Mouse (Mus musculus) neural tube, embryonic 12.5 days (tissue): ENCODE data around the gene 1700028P14Rik. TPM values are rescaled to one million over a fixed set of nuclear protein-coding genes. Genes with fewer than 3 reads are reported as not detected.
A peak's percentile ranks its signal among the peaks of the same experiment; 100 is the strongest.
"Not testable (repeated sequence)": the region's sequence is repeated elsewhere in the genome, so short reads cannot be mapped to it uniquely, and the experiment has no call there.

ENCODE experiments used
- ATAC-seq: fragments of 200-750 bp; cut with Nextera tagmentation; 2 replicates; pipeline ENCODE4 v1.8.0; 2017; ENCODE audit warnings: low read depth, mild to moderate bottlenecking, moderate TSS enrichment, moderate library complexity; ENCODE audit not compliant: low FRiP score
- H3K27ac ChIP-seq: fragments of 300-500 bp; sonication (generic); 2 replicates; pipeline ENCODE4 v1.5.1; 2016
- H3K27me3 ChIP-seq: fragments of 300-500 bp; sonication (generic); replicated peaks from 2 replicates; pipeline ENCODE4 v1.6.1; 2016; ENCODE audit warnings: mild to moderate bottlenecking
- H3K36me3 ChIP-seq: fragments of 300-500 bp; sonication (generic); 2 replicates; pipeline ENCODE4 v1.6.1; 2016; ENCODE audit warnings: mild to moderate bottlenecking
- H3K4me1 ChIP-seq: fragments of 300-500 bp; sonication (generic); 2 replicates; pipeline ENCODE4 v1.6.1; 2016
- H3K4me2 ChIP-seq: fragments of 300-500 bp; sonication (generic); replicated peaks from 2 replicates; pipeline ENCODE4 v1.6.1; 2016; ENCODE audit warnings: mild to moderate bottlenecking
- H3K4me3 ChIP-seq: fragments of 300-500 bp; sonication (generic); 2 replicates; pipeline ENCODE4 v1.5.1; 2016
- H3K9ac ChIP-seq: fragments of 300-500 bp; sonication (generic); 2 replicates; pipeline ENCODE4 v1.6.1; 2016; ENCODE audit warnings: mild to moderate bottlenecking
- H3K9me3 ChIP-seq: fragments of 300-500 bp; sonication (generic); 2 replicates; pipeline ENCODE4 v1.6.1; 2016; ENCODE audit warnings: mild to moderate bottlenecking
- WGBS: fragments of 180-500 bp; shearing (Covaris S2); methylation state at CpG from one replicate; pipeline ENCODE4 v1.1.7; 2016; 5-methylcytosine and 5-hydroxymethylcytosine counted together
- polyA plus RNA-seq: library from polyadenylated mRNA; unstranded; fragments of >200 nt; fragmentation: Nextera tagmentation; extraction: Ambion mirVana; gene quantifications from 2 replicates; pipeline ENCODE4 v1.2.1, GENCODE M21; 2016

The 1700028P14Rik gene
- polyA plus RNA-seq: not detected in 2 replicates

GRCm38 (mm10) chr19:23652644-23653043 is at the start of gene 1700028P14Rik:
1700028P14Rik (minus strand) TSS chr19:23652812.
- Histone ChIP-seq H3K4me1 (no peaks in the 10 kb centered on the region; the same call in 1 of the 2 replicates), H3K9me3 (no peaks in the 10 kb centered on the region), H3K27ac (no peak within 1 kb of the TSS), H3K4me3 (0 out of 2 replicates have a peak within 1 kb of the TSS, but pooled peaks have one; percentile 5), H3K4me2 (peak within 1 kb of the TSS; percentile 55), H3K9ac (no peak within 1 kb of the TSS), H3K36me3 (no peaks in the 10 kb centered on the region), H3K27me3 (no peaks in the 10 kb centered on the region)
- WGBS: 5% methylated on average over 13 of the region's 13 CpGs
- ATAC-seq: peak; percentile 85

- 80% methylated on average over 4 of the region's 4 CpGs for WGBS
- H3K36me3 ChIP-seq: peaks cover 42% of the 10 kb centered on the region
- no peak overlapping the region for H3K9ac ChIP-seq
- no peaks in the 10 kb centered on the region for H3K9me3 ChIP-seq
- no peaks in the 10 kb centered on the region for H3K4me1 ChIP-seq
- no peak overlapping the region for H3K4me2 ChIP-seq
- ATAC-seq: no peak
- H3K27me3 ChIP-seq: no peaks in the 10 kb centered on the region
- no peak overlapping the region for H3K27ac ChIP-seq
- no peak overlapping the region for H3K4me3 ChIP-seq
Measured at GRCm38 (mm10) chr19:23699131-23699530, 46.5 kb upstream of the 1700028P14Rik start.

GRCm38 (mm10) chr19:23698366-23698765 is 45.8 kb upstream of the 1700028P14Rik start:
- no peaks in the 10 kb centered on the region for H3K27me3 ChIP-seq
- H3K9me3 ChIP-seq: no peaks in the 10 kb centered on the region
- no peak overlapping the region for H3K4me3 ChIP-seq
- WGBS: 84% methylated on average over 7 of the region's 7 CpGs
- H3K4me2 ChIP-seq: no peak overlapping the region
- no peak overlapping the region for H3K9ac ChIP-seq
- H3K27ac ChIP-seq: no peak overlapping the region
- peaks cover 42% of the 10 kb centered on the region for H3K36me3 ChIP-seq
- ATAC-seq: no peak
- no peaks in the 10 kb centered on the region for H3K4me1 ChIP-seq

- Histone ChIP-seq H3K4me2 (no peak overlapping the region), H3K4me3 (no peak overlapping the region), H3K36me3 (peaks cover 42% of the 10 kb centered on the region), H3K9ac (no peak overlapping the region), H3K27me3 (no peaks in the 10 kb centered on the region), H3K9me3 (no peaks in the 10 kb centered on the region), H3K27ac (no peak overlapping the region), H3K4me1 (no peaks in the 10 kb centered on the region)
- no peak for ATAC-seq
- WGBS: 85% methylated on average over 8 of the region's 8 CpGs
Measured at GRCm38 (mm10) chr19:23697861-23698260, 45.2 kb upstream of the 1700028P14Rik start.

- H3K36me3 ChIP-seq: peaks cover 33% of the 10 kb centered on the region
Measured at GRCm38 (mm10) chr19:23694344-23694743, 41.7 kb upstream of the 1700028P14Rik start.

GRCm38 (mm10) chr19:23688421-23688946 is 35.9 kb upstream of the 1700028P14Rik start:
- H3K4me1 ChIP-seq: peaks cover 5% of the 10 kb centered on the region
- no peak overlapping the region for H3K9ac ChIP-seq
- peak overlapping the region; percentile 2; the same call in 1 of the 2 replicates for H3K4me3 ChIP-seq
- H3K9me3 ChIP-seq: no peaks in the 10 kb centered on the region
- peak overlapping the region; percentile 63 for H3K4me2 ChIP-seq
- no peaks in the 10 kb centered on the region for H3K27me3 ChIP-seq
- 16% methylated on average over 4 of the region's 4 CpGs for WGBS
- no peaks in the 10 kb centered on the region for H3K36me3 ChIP-seq
- no peak overlapping the region for H3K27ac ChIP-seq
- no peak for ATAC-seq

More at GRCm38 (mm10) chr19:23694344-23694743, 41.7 kb upstream of the 1700028P14Rik start:
- Histone ChIP-seq H3K4me2 (no peak overlapping the region), H3K4me1 (no peaks in the 10 kb centered on the region; the same call in 1 of the 2 replicates), H3K4me3 (no peak overlapping the region), H3K27me3 (no peaks in the 10 kb centered on the region), H3K27ac (no peak overlapping the region), H3K9ac (no peak overlapping the region), H3K9me3 (no peaks in the 10 kb centered on the region)
- WGBS: 84% methylated on average over 4 of the region's 4 CpGs
- ATAC-seq: no peak

GRCm38 (mm10) chr19:23687296-23688021 is 34.8 kb upstream of the 1700028P14Rik start, which contains the start of gene Ptar1:
Ptar1 (plus strand) TSS chr19:23687429.
- peak; percentile 92 for ATAC-seq
- Histone ChIP-seq H3K27me3 (no peaks in the 10 kb centered on the region), H3K4me2 (peak within 1 kb of the TSS; percentile 63), H3K27ac (peak within 1 kb of the TSS; percentile 84), H3K36me3 (no peaks in the 10 kb centered on the region), H3K4me1 (peaks cover 5% of the 10 kb centered on the region), H3K9me3 (no peaks in the 10 kb centered on the region), H3K9ac (peak within 1 kb of the TSS; percentile 85), H3K4me3 (peak within 1 kb of the TSS; percentile 88)
- WGBS: under 1% methylated on average over 93 of the region's 93 CpGs

- WGBS: under 1% methylated on average over 14 of the region's 14 CpGs
- H3K9me3 ChIP-seq: no peaks in the 10 kb centered on the region
- ATAC-seq: no peak
Measured at GRCm38 (mm10) chr19:23686962-23687295, 34.3 kb upstream of the 1700028P14Rik start.

GRCm38 (mm10) chr19:23675656-23676055 is 23.0 kb upstream of the 1700028P14Rik start:
- H3K4me1 ChIP-seq, H3K4me3 ChIP-seq, H3K27me3 ChIP-seq, H3K4me2 ChIP-seq, H3K36me3 ChIP-seq, ATAC-seq, H3K9ac ChIP-seq, H3K27ac ChIP-seq, H3K9me3 ChIP-seq: not testable (repeated sequence)
- 92% methylated on average over 8 of the region's 8 CpGs for WGBS

More at GRCm38 (mm10) chr19:23686962-23687295, 34.3 kb upstream of the 1700028P14Rik start:
- peak overlapping the region; percentile 85 for H3K9ac ChIP-seq
- peak overlapping the region; percentile 84 for H3K27ac ChIP-seq
- H3K4me1 ChIP-seq: peaks cover 5% of the 10 kb centered on the region
- H3K4me3 ChIP-seq: peak overlapping the region; percentile 88
- H3K27me3 ChIP-seq: no peaks in the 10 kb centered on the region
- no peaks in the 10 kb centered on the region for H3K36me3 ChIP-seq
- H3K4me2 ChIP-seq: peak overlapping the region; percentile 63

GRCm38 (mm10) chr19:23673021-23673420 is 20.4 kb upstream of the 1700028P14Rik start:
- no peak overlapping the region for H3K9ac ChIP-seq
- no peaks in the 10 kb centered on the region for H3K27me3 ChIP-seq
- no peak overlapping the region for H3K4me2 ChIP-seq
- no peaks in the 10 kb centered on the region for H3K4me1 ChIP-seq
- H3K27ac ChIP-seq: no peak overlapping the region
- no peak for ATAC-seq
- H3K4me3 ChIP-seq: no peak overlapping the region
- WGBS: 68% methylated on average over 2 of the region's 2 CpGs
- no peaks in the 10 kb centered on the region; the same call in 1 of the 2 replicates for H3K9me3 ChIP-seq
- no peaks in the 10 kb centered on the region for H3K36me3 ChIP-seq

GRCm38 (mm10) chr19:23668142-23668655 is 15.6 kb upstream of the 1700028P14Rik start:
- no peak overlapping the region for H3K9ac ChIP-seq
- WGBS: 61% methylated on average over 6 of the region's 6 CpGs
- no peak overlapping the region for H3K4me2 ChIP-seq
- H3K36me3 ChIP-seq: no peaks in the 10 kb centered on the region
- H3K4me1 ChIP-seq: no peaks in the 10 kb centered on the region
- no peaks in the 10 kb centered on the region for H3K9me3 ChIP-seq
- H3K27ac ChIP-seq: no peak overlapping the region
- no peak overlapping the region for H3K4me3 ChIP-seq
- ATAC-seq: no peak
- no peaks in the 10 kb centered on the region for H3K27me3 ChIP-seq

GRCm38 (mm10) chr19:23664083-23664482 is 11.5 kb upstream of the 1700028P14Rik start:
- no peak for ATAC-seq
- Histone ChIP-seq H3K4me1 (no peaks in the 10 kb centered on the region), H3K9me3 (no peaks in the 10 kb centered on the region), H3K4me2 (no peak overlapping the region), H3K9ac (no peak overlapping the region), H3K4me3 (no peak overlapping the region), H3K36me3 (no peaks in the 10 kb centered on the region), H3K27ac (no peak overlapping the region), H3K27me3 (no peaks in the 10 kb centered on the region)
- WGBS: 95% methylated on average over 7 of the region's 7 CpGs
